Mouse (Mus musculus) right cerebral cortex, postnatal 25 days (tissue): ENCODE data around the gene Stim2.

Experiments
- DNase-seq: peaks from one replicate; pipeline ENCODE4 v3.0.0; 2022

The Stim2 gene

DNA sequence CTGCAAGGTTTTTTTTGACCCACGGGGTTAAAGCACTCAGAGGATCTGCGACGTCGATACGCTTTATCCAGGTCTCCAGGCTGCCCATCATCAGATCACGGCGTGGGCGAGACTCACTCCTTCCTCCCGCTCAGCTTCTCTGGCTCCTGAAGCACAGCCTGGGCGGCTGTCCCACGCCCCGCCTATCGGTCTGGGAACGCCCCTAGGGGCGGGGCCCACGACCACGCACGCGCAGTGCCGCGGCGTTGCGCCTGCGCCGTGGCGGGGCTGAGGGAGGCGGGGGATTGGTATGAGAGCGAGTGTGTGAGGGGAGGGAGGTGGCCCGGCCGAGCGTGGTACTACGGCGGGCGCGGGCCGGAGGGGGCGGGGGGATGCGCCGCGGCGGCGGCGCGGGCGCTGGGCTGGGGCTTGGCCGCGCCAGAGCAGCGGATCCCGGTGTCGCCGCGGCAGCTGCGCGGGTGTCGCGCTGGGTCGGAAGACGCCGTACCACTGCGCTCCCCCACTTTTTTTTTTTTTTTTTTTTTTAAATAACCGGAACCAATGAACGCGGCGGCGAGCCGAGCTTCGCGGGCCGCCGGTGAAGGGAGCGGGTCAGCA lies at the start of gene Stim2:
Gene Stim2 (plus strand): TSS at position 354 of the 597 bp plus-strand sequence.
- DNase-seq, result peak; percentile 97

DNA sequence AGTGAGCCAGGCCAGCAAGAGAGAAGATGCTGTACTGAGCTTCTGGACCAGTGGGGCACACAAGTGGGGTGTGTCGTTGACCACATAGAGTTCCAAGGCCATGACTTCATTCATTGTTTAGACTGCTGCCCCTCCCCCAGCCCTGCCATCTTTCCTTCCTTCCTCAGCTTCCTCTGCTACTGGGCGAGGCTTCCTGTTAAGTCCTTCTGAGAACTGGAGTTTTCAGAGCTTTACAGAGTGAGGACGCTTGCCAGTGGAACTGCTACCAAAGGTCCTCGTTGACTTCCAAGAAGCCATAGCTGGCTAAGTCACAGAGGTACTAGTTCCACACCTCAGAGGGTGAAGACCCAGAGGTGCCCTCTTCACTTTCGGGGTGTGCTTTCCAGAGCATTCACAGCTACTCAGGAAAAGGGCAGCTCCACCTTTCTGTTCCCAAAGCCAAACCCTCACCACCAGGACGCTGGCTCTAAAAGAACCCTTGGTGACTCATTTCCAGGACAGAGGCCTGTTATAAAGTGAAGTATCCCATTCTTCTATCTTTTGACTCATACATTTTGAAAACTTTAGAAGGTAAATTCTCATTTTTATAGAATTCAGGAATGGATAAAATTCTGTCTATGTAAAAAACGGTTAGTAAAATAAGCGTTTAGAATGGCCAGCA lies 49.6 kb upstream of the Stim2 start:
- DNase-seq, result no peak

DNA sequence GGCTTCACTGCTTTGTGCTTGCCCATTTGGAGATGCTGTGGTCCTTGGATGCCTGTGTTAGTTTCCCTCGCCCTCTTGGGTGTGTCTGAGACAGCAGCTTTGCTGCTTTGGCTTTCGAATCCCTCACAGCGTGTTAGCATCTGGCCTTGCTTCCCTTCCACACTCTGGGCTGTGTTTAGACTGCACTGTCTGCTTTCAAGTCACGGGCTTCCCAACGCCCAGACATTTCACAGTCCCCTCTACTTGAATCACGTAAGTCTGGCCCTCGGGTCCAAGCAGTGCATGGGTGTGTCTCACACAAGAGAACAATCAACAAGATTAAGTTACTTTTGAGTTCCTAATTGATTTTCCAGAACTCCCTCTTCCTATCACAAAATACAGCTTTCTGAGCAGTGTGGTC lies 48.1 kb upstream of the Stim2 start:
- DNase-seq, result no peak

DNA sequence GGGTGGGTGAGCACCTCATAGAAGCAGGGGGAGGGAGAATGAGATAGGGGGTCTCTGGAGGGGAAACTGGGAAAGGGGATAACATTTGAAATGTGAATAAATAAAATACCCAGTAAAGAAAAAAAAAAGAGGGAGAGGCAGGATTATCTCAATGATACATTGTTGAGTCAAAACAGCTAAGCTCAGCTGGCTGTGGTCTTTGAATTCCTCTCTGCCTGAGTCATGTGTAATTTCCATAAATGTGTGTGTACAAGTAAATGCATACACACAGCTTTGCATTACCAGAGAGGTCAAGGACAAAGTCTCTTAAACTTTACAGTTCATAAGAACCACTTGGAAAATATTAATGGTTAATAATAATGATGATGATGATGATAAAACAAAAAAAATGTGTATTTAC lies 45.1 kb upstream of the Stim2 start:
- DNase-seq, result no peak

DNA sequence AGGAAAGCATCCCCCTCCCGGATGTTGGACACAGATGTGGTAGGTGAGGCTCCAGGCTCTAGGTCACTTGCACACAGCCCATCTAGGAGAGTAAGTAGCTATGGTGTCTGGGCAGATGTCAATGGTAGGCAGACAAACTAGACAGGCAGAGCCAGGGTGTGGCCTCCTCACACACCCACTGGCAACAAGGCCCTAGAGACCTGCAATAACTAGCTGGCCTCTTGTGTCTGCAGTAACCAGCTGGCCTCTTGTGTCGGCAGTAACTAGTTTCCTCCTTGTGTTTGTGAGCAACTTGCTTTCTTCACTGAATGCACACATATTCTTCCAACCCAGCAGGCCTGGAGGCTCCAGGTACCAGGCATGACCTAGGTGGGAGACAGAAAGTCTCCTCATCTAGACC lies 44.5 kb upstream of the Stim2 start:
- no peak for DNase-seq

DNA sequence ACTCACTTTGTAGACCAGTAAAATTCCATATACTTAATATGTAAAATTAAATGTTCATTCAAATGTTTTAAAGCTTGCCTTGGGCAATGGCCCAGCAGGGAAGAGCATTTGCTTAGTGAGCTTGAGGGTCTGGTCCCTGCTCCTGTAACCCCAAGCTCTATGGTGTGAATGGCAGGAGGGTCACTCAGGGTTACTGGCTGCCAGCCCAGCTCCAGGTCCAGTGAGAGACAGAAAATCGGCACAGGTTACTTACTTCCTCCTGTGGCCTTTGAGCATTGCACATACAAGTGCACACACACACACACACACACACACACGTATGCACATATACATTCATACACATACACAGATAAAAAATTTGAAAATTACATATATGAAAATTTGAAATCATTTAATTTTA lies 42.3 kb upstream of the Stim2 start:
- no peak for DNase-seq

DNA sequence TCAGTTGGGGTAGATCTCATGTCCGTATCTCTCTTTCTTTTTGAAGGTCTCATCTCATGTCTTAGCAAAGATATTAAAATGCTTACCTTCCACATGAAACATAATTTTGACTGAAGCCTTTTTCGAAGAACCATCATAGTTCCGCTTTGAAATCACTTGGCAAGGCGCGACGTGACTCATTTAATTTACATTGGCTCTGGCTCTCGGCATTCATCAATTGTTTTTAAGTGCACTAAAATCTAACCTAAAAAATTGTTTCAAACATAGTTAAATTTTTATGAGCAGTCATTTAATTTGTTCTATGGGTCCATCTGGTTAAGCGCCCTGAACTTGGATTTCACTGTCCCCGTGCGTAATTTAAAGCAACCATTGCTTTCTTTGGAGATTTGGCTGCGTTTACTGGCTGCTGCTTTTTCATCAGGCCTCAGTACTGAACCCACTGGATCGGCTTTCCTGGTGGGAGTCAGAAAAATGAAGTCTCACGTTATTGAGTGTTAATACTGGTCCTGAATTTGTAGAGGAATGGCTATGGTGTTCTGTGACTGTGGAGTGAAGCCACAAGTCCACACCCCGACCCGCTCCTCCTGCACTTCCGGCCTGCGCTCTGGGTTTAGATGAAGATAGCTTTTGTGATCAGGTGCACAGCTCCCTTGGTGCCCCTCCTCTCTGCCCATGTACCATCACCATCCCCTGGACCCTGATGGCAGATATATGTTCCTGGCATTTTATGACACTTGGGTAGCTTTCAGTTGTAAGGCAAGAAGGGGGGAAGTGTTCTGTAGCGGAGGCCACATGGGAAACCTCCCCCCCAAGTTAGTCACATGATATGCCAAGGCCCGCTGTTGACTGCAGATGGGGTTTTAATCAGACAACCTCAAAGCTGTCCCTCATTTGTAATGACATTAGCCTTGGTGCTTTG lies 41.6 kb upstream of the Stim2 start:
- DNase-seq, result no peak

DNA sequence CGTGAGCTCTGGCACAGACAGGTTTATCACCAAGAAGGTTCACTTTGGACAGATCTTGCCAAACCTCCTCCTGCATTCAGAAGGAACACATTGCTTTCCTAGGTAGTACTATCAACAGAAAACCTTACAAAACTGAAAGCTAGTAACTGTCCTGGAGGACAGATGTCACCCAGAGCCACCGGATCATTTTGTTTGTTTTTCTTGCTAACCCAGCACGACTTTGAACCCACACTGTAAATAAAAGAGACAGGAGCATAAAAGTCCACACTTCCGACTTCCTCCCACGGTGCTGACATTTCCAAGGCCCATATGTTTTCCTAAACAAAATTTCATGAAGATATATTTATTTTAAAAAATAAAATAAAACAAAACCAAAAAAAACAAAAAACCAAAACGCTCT lies 41.0 kb upstream of the Stim2 start:
- DNase-seq, result no peak

DNA sequence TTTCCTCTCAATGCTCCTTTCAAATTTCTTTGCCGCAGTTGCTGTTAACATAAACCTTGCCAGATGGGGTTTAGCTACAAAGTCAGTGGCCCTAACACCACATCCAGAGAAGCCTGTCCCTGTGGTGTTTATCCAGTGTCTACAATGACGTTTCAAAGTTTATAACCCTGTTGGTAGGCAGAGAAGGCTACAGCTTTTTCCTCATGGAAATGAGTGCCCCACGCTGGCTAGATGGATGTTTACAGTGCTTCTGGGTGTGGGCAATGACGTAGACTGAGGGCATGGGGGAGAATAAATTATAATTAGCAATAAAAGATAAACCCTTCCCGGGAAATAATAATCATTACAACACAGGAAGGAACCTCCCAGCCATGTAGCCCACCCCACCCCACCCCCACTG lies 37.1 kb upstream of the Stim2 start:
- DNase-seq, result no peak

DNA sequence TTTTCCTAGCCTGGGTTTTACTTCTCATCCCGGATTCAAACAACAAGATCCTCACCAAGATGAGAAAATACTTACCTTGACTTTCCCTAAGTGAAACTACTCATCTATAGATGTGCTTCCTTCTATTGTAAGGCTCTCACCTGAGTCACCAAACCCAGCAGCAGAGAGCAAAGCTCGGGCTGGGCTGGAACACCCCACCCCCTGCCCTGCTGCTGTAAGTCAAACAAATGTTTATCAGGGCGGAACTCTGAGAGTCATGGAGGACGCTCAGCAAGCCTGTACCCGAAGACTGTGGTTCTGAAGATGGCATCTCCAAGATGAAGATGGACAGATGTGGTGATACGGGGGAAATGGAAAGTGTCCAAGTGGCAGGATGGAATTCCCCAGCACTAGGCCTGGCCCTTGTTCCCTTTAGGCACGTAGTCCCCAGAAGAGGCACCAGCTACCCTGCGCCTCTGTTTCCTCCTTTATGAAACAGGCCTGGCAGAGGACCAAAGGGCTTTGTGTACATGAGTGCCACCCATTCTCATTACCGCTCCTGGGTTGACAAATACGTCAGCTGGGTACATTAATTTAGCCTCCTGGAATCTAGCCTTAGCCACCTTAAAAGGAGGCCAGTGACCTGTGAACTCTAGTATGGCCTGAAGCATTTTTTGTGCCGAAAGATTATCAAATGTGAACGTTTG lies 36.3 kb upstream of the Stim2 start:
- DNase-seq, result no peak

DNA sequence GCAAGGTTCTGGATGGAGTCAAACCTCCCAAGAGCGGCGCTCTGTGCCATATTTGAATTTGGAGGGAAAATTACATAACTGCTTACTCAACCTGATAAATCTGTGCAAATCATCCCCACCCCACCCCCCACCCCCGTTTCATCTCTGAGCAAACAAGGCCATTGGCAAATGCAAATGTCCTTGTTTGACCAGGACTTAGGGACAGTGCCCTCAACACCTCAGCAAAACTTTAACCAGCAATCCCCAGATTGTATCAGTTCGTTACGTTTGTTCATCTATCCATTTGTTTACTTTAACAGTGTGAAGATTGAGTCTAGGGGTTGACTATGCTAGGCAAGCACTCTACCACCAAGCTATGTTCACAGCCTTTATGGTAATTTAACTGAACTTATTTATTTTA lies 32.6 kb upstream of the Stim2 start:
- DNase-seq, result no peak

DNA sequence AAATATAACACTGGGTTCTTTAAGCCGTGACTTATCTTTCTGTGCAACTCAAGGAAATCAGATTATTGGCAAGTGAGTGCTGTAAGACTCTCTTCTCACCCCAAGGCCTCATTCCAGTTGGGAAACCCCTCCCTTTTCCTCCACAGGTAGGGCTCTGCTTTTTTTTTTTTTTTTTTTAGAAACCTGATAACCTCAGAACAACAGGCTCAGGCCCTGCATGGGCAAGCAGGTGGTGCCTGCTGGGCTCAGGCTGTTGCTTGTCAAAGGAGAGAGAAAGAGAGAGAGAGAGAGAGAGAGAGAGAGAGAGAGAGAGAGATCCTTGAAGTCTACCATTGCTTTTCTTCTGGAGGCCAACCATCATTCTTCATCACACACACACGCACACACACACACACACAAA lies 30.7 kb upstream of the Stim2 start:
- DNase-seq, result no peak

DNA sequence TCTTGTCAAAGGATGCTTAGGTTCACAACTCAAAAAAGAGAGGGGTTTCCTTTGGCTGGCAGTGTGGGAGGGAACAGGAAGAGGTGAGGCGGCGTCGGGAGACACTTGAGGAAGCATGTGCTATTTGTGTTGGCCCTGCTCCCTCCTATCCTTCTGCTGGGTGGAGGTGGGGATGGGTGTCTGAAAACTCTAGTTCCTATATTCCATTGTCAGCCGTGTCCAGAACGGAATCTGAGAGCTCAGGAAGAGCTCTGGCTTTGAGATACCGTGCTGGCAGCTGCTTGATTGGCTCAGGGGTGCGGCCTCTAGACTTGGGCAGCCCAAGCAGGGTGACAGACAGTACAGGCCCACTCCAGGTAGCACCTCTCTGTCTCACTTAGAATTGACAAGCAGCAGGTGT lies 28.1 kb upstream of the Stim2 start:
- no peak for DNase-seq

DNA sequence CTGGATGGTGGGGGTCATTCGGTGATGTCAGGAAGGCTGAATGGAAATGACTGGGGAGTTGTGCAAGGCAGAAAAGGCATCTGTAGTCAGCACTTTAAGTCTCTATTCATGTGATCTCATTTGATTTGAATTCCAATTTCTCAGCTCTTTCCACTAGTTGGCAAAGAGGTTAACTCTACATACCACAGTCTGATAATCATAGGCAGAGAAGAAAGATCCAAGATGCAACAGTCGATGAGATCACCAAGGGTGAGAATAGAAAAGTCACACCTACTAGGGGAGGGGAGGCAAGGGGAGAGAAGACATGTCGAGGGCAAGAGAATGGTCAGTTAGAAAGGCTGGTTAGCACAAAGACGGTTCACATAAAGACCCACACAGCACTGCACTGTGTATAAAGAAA lies 27.1 kb upstream of the Stim2 start:
- no peak for DNase-seq

DNA sequence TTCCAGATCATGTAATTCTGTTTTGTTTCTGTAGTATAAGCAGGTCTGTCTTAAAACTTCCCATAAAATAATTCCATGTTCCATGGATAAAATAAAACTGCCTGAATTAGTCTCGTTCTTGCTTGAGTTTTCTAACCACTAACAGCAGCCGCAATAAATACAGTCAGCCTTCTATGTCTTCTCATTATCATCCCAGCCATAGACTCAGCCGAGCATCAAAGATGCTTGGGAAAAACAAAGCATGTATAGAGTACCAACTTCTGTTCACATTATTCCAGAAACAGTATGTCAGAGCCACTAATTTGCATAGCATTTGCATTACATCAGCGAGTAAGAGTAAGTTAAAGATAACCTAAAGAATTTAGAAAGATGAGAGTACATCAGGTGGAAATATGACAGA lies 25.4 kb upstream of the Stim2 start:
- no peak for DNase-seq

DNA sequence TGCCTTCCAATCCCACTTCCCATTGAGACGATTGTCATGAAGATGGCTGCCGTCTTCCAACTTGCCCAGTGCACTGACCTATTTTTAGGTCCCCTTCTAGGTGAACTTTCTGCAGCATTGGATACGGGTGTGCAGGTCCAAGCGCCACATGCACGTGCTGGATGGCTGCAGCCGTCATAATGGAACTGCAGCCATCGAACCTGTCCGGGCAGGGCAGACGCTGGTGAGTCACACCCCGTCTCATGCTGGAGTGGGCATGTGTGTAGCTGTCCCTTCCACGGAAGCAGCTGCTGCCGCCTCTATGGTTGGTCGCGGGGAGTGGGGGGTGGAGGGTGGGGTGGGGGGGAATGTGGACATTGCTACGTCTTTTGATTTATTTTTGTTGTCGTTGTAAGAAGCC lies 21.8 kb upstream of the Stim2 start:
- DNase-seq, result no peak

DNA sequence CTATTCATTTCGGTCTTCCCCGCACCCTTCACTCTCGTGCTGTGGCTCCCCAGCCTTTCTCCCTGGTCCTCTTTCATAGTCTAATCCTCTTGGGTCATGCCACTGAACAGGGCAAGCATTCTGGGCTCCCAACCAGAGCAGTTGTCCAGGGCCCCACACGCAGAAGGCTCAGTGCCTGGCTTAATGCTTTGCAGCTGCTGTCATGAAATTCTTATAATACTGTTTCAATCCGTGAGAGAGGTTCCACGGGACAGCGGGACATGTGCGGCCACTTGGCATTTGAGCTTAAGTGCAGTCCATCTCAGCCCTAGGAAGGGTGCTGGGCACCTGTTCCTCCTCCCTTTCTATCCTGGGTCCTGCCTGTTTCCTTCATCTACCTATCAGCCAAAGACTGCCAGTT lies 21.2 kb upstream of the Stim2 start:
- DNase-seq, result no peak

DNA sequence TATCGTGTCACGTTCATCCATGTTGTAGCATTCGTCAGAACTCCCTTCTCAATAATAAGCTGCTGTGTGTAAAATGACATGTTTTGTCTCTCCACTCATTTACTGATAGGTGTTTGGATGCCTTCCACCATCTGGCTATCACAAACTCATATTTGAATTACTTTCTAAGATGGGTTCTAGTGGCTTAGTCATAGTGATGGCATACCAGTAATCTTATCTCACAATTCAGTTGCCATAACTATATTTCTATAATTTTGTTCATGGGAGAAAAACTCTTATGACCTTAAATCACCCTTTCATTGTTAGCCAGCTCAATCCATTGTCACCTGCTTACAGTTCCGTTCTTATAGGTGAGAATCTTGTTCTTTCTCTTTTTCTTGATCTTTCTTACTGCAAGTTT lies 14.9 kb upstream of the Stim2 start:
- DNase-seq, result no peak

DNA sequence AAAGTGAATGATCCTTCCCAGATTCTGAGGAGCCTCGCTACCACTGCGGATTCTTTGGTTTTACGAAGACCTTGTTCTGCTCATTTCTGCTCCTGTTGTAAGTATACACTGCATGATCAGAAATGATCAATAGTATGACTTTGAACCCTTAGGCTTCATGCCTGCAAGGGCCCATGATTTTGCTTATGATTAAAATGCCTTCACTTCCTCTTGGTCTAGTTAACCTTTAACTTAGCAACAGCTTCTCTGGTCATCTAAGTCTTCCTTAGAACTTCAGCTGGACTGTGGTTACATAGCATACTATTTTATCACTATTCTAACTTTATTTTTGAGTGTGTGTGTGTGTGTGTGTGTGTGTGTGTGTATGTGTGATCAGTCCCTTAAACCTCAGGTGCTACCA lies 12.7 kb upstream of the Stim2 start:
- DNase-seq, result no peak

DNA sequence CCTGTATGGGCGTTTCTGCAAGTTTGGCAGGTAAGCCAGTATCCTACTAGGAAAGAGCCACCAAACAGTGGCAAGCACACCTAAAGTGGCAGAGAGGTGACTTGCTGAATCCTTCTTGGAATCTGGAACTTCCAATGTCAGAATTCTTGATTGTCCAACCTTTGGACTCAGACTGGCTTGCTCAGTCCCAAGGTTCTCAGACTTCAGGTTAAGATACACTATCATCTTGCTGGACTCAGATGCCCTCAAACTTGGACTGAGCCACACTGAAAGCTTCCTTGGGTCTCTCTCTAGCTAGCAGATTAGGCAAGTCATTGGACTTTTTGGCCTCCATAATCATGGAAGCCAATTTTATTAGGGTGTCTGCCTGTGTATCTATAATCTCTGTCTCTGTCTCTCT lies 10.8 kb upstream of the Stim2 start:
- no peak for DNase-seq

DNA sequence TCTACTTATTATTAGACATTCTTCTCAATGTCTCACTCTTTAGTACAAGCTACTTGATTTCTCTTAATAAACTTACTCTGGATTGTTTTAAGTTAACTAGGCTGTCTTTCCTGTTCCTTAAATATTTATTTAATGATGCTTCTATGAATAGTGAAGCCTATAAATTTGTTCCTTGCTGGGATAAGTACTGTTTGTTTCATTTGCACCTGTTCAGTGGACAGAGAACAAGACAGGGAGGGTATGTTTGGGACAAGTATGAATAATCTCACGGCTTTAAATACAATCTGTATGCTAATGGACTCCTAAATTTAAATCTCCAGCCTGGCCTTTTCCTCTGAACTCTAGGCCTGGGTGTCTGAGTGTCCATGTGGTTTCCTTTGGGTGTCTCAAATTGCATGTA lies 10.2 kb upstream of the Stim2 start:
- no peak for DNase-seq

DNA sequence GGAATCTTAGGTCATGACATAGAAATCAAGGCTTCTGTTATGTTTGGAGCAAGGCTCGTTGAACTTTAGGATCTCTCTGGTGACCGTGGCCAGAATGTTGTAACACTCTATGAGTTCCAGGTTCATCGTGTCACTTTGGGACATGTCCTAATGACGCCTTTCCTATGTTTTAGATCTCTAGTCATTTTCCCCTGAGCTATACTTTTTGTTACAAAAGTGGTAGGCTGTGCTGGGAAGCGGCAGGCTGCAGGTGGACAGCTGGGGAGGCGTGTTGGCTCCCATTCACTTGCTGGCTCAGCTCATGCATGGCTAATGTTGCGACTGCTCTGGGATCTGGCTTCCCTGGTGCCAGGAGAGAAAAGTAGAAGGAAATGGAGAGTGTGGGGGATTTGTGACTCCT lies 5.7 kb upstream of the Stim2 start:
- peak; percentile 83 for DNase-seq

DNA sequence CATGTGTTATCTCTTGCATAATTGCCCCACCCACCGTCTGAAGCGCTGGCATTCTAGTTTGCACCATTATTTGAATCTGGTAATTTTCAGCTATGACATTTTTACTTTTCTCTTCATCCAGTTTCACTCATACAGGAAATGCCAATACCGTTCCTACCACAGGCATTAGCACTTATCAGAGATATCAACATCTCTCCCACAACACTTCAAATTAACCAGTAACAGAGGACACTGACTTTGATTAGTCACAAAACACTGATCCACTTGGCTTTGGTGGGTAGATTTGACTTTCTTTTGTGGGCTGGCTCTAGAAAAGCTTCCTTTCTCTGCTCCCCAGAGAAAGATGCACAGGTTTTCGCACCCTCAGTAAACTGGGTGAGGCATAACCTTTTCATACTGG lies 3.7 kb upstream of the Stim2 start:
- no peak for DNase-seq

DNA sequence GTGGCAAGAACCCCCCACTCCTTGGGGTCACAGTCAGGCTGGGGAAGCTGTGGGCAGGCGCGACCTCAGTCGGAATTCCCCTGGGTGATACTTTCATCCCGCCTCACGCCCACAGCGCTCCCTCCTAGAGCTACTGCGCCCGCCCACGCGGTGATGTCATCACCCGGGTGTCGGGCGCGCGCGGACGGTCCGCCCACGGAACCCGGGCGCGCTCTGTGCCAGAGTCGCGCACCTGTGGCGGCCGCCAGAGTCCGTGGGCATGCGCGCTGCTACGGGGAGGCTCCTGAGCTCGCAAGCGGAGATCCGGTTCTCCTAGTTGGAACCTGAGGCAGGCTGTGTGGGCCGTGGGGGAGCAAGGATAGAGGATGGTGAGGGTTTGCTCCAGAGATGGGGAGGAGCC lies 3.0 kb upstream of the Stim2 start:
- DNase-seq, result peak; percentile 86
